Mouse (Mus musculus): Measurements from ENCODE around the gene Ccdc84.

GRCm38 (mm10) chr9:44440961-44441360, 22.6 kb upstream of the Ccdc84 start, which contains the start of gene Foxr1:
- TF ChIP-seq CTCF (IDR thresholded peaks at IDR 0.05; ENCODE audit: borderline replicate concordance, insufficient read depth, low read depth, low read length) (no peak), POLR2A (IDR thresholded peaks at IDR 0.05; ENCODE audit: borderline replicate concordance, insufficient read depth, low read length) (no peak)

Data from cerebellum, adult 2 months (tissue).